16 mouse cellular contexts compared by ENCODE assay signal in genomic region chr2:129208181-129208746, GRCm38 (mm10). TPM values are rescaled to one million over a fixed set of nuclear protein-coding genes. Genes with fewer than 3 reads are reported as not detected.
DNase-seq lines count a peak whose midpoint lies in the region; ATAC-seq and TF ChIP-seq lines count a peak whose summit lies in the region.
"Had no signal": no experiment of that assay in that cellular context is flagged by ENCODE, and none has a peak within 500 bp of the region (broad histone marks: within the 10 kb centered on the region; RNA-seq: fewer than 3 reads in every experiment).

No protein-coding gene starts in this region.

- no peaks in the 10 kb centered on the region for H3K9me3 ChIP-seq in heart, embryonic 11.5 days (replicated peaks; ENCODE audit: control insufficient read depth, low read length)
- no peaks in the 10 kb centered on the region for H3K9me3 ChIP-seq in liver, embryonic 14.5 days (ENCODE audit: control insufficient read depth, low read length)
- H3K9me3 ChIP-seq in midbrain, embryonic 13.5 days: no peaks in the 10 kb centered on the region
- H3K9me3 ChIP-seq: forebrain, embryonic 13.5 days; hindbrain, embryonic 15.5 days; limb, embryonic 10.5 days had no signal

- H3K27me3 ChIP-seq in heart, embryonic 11.5 days (ENCODE audit: control insufficient read depth, insufficient read depth, low read length): no peaks in the 10 kb centered on the region
- H3K27me3 ChIP-seq in liver, embryonic 14.5 days (ENCODE audit: control insufficient read depth, insufficient read depth, low read length): no peaks in the 10 kb centered on the region
- H3K27me3 ChIP-seq in midbrain, embryonic 13.5 days: no peaks in the 10 kb centered on the region
- H3K27me3 ChIP-seq: forebrain, embryonic 13.5 days; hindbrain, embryonic 15.5 days had no signal

- H3K4me1 ChIP-seq in bone marrow macrophage, adult 2 months (ENCODE audit: control insufficient read depth, insufficient read depth, low read length): peaks cover 35% of the 10 kb centered on the region
- peaks cover 28% of the 10 kb centered on the region for H3K4me1 ChIP-seq in heart, embryonic 11.5 days (ENCODE audit: control insufficient read depth, insufficient read depth, low read length)
- H3K4me1 ChIP-seq in liver, embryonic 14.5 days (replicated peaks; ENCODE audit: control insufficient read depth in 2 of 2, insufficient read depth in 2 of 2, low read length in 1 of 2): peaks cover 8 to 25% of the 10 kb centered on the region in 2 experiments
- H3K4me1 ChIP-seq in midbrain, embryonic 13.5 days (replicated peaks): no peaks in the 10 kb centered on the region
- H3K4me1 ChIP-seq: forebrain, embryonic 13.5 days; hindbrain, embryonic 15.5 days; limb, embryonic 10.5 days had no signal

- ATAC-seq in heart, embryonic 11.5 days (replicated peaks; ENCODE audit: insufficient number of reproducible peaks, low FRiP score, low TSS enrichment): no peak
- no peak for ATAC-seq in liver, embryonic 14.5 days (ENCODE audit: insufficient read depth)
- no peak for ATAC-seq in midbrain, embryonic 13.5 days
- ATAC-seq: forebrain, embryonic 13.5 days; intestine, postnatal 0 days had no signal

- no peak for TF ChIP-seq POLR2A in bone marrow macrophage, adult 2 months (IDR thresholded peaks at IDR 0.05; ENCODE audit: borderline replicate concordance, low read depth, low read length)

- WGBS in heart, embryonic 11.5 days (ENCODE audit: insufficient replicate concordance): 69% methylated on average over 8 of the region's 8 CpGs
- WGBS in liver, embryonic 14.5 days (ENCODE audit: insufficient replicate concordance): 82% methylated on average over 8 of the region's 8 CpGs
- WGBS in midbrain, embryonic 13.5 days: 95% methylated on average over 8 of the region's 8 CpGs

- peaks cover 50% of the 10 kb centered on the region for H3K36me3 ChIP-seq in heart, embryonic 11.5 days (ENCODE audit: control insufficient read depth, insufficient read depth, low read length)
- peaks cover 97% of the 10 kb centered on the region for H3K36me3 ChIP-seq in liver, embryonic 14.5 days (replicated peaks; ENCODE audit: control insufficient read depth, insufficient read depth, low read depth)
- H3K36me3 ChIP-seq in midbrain, embryonic 13.5 days: peaks cover 96% of the 10 kb centered on the region

- 0 out of 2 replicates have a peak overlapping the region, but pooled peaks have one; percentile 18 for H3K27ac ChIP-seq in layer of hippocampus, adult 2 months
- H3K27ac ChIP-seq in bone marrow macrophage, adult 2 months (ENCODE audit: insufficient read depth, low read depth, low read length): peak overlapping the region; percentile 54
- peak overlapping the region; percentile 57 for H3K27ac ChIP-seq in heart, embryonic 11.5 days (ENCODE audit: low read depth, low read length)
- peak overlapping the region; percentile 66; the same call in 1 of the 2 replicates for H3K27ac ChIP-seq in liver, embryonic 14.5 days
- H3K27ac ChIP-seq in midbrain, embryonic 13.5 days: no peak overlapping the region
- H3K27ac ChIP-seq: forebrain, embryonic 13.5 days; hindbrain, embryonic 15.5 days; kidney, postnatal 0 days; limb, embryonic 10.5 days had no signal

- H3K4me2 ChIP-seq in heart, embryonic 11.5 days: no peak overlapping the region
- peak overlapping the region; percentile 18; the same call in 1 of the 2 replicates for H3K4me2 ChIP-seq in liver, embryonic 14.5 days (ENCODE audit: low read depth)
- no peak overlapping the region for H3K4me2 ChIP-seq in midbrain, embryonic 13.5 days (replicated peaks)
- H3K4me2 ChIP-seq: forebrain, embryonic 13.5 days; hindbrain, embryonic 15.5 days; lung, embryonic 14.5 days had no signal

- H3K9ac ChIP-seq in heart, embryonic 11.5 days (ENCODE audit: low read depth, low read length): no peak overlapping the region
- H3K9ac ChIP-seq in liver, embryonic 14.5 days (replicated peaks): no peak overlapping the region
- H3K9ac ChIP-seq in midbrain, embryonic 13.5 days (replicated peaks): no peak overlapping the region
- H3K9ac ChIP-seq: forebrain, embryonic 13.5 days; hindbrain, embryonic 15.5 days; lung, embryonic 14.5 days had no signal

- no peak for TF ChIP-seq EP300 in liver, embryonic 14.5 days (IDR thresholded peaks at IDR 0.05; ENCODE audit: low read depth)

- H3K4me3 ChIP-seq in layer of hippocampus, adult 2 months: no peak overlapping the region
- H3K4me3 ChIP-seq in bone marrow macrophage, adult 2 months (ENCODE audit: insufficient read depth, low read length): no peak overlapping the region
- no peak overlapping the region for H3K4me3 ChIP-seq in heart, embryonic 11.5 days (ENCODE audit: low read depth, low read length)
- no peak overlapping the region for H3K4me3 ChIP-seq in liver, embryonic 14.5 days (ENCODE audit: insufficient read depth in 1 of 2, low read depth in 2 of 2, low read length in 2 of 2)
- H3K4me3 ChIP-seq in midbrain, embryonic 13.5 days (replicated peaks): no peak overlapping the region
- H3K4me3 ChIP-seq: forebrain, embryonic 13.5 days; hindbrain, embryonic 15.5 days; limb, embryonic 10.5 days had no signal

- no peak for DNase-seq in layer of hippocampus, adult 2 months (ENCODE audit: low spot score in 2 of 2)
- DNase-seq in layer of hippocampus, postnatal 10 days (ENCODE audit: low spot score in 2 of 2): no peak
- no peak for DNase-seq in liver, embryonic 14.5 days (ENCODE audit: low read depth in 3 of 3, low spot score in 3 of 3)
- DNase-seq in right cerebral cortex, postnatal 25 days: no peak
- DNase-seq: cerebellum, postnatal 10 days; lung, embryonic 14.5 days; right cerebral cortex, postnatal 4 days; thymus, postnatal 25 days had no signal

- no peak for TF ChIP-seq CTCF in layer of hippocampus, adult 2 months (conservative IDR thresholded peaks at IDR 0.05)
- TF ChIP-seq CTCF in bone marrow macrophage, adult 2 months (IDR thresholded peaks at IDR 0.05; ENCODE audit: low read depth, low read length): no peak
- TF ChIP-seq CTCF in liver, embryonic 14.5 days (IDR thresholded peaks at IDR 0.05; ENCODE audit: low read depth): no peak

RNA-seq across cellular contexts. Expression of gene Slc20a1, which starts 9.7 kb away (rescaled TPM):
- 100 to 1,000 TPM; 110 to 124 TPM for total RNA-seq in layer of hippocampus, adult 2 months (2021)
- 100 to 1,000 TPM in 1 of 2 experiments, 10 to 100 TPM in 1; 97.4 to 124 TPM for total RNA-seq in layer of hippocampus, postnatal 10 days (2021)
- 29.5 and 32.1 TPM in 2 replicates for polyA plus RNA-seq in bone marrow macrophage, adult 2 months (2012; ENCODE audit: insufficient read depth, insufficient read length, missing spikeins)
- polyA plus RNA-seq in heart, embryonic 11.5 days (2014; fragmentation: Nextera tagmentation; extraction: Ambion mirVana): 46.9 and 49.3 TPM in 2 replicates
- polyA plus RNA-seq in liver, embryonic 14.5 days (2012; rRNA removed): 37.7 and 50.7 TPM in 2 replicates
- 42.7 and 49.2 TPM in 2 replicates for polyA plus RNA-seq in liver, embryonic 14.5 days (2014; fragmentation: Nextera tagmentation; extraction: Ambion mirVana)
- 52.4 and 53.1 TPM in 2 replicates for polyA plus RNA-seq in midbrain, embryonic 13.5 days (2015; fragmentation: Nextera tagmentation; extraction: Ambion mirVana)
